Mouse (Mus musculus): ENCODE measurements at regions not wholly inside any gene's neighbourhood (a gene's known extent, or its start where the extent isn't known, plus 50 kb on each side); places are given as distances from the start of the nearest gene placed in this dataset.

GRCm38 (mm10) chr2:144192428-144192827 lies 78.0 kb upstream of the Mgme1 start:
- Histone ChIP-seq H3K27me3 (ENCODE audit: control insufficient read depth, insufficient read depth, low read length) (no peaks in the 10 kb centered on the region), H3K36me3 (ENCODE audit: control insufficient read depth, insufficient read depth, low read length) (no peaks in the 10 kb centered on the region), H3K4me3 (ENCODE audit: control insufficient read depth, low read depth, low read length) (no peak overlapping the region), H3K27ac (ENCODE audit: control insufficient read depth, insufficient read depth, low read depth, low read length) (no peak overlapping the region), H3K4me1 (ENCODE audit: control insufficient read depth, insufficient read depth, low read length) (peaks cover 4% of the 10 kb centered on the region)
- no peak for TF ChIP-seq POLR2A (IDR thresholded peaks at IDR 0.05; ENCODE audit: control insufficient read depth, low read depth, low read length)
- no peak for TF ChIP-seq CTCF (IDR thresholded peaks at IDR 0.05; ENCODE audit: control insufficient read depth, insufficient read depth, insufficient replicate concordance, low read depth, low read length)

GRCm38 (mm10) chr2:144195851-144196250 lies 74.6 kb upstream of the Mgme1 start:
- no peak overlapping the region for H3K27ac ChIP-seq (ENCODE audit: control insufficient read depth, insufficient read depth, low read depth, low read length)
- H3K4me3 ChIP-seq (ENCODE audit: control insufficient read depth, low read depth, low read length): no peak overlapping the region
- H3K4me1 ChIP-seq (ENCODE audit: control insufficient read depth, insufficient read depth, low read length): peaks cover 2% of the 10 kb centered on the region
- no peaks in the 10 kb centered on the region for H3K36me3 ChIP-seq (ENCODE audit: control insufficient read depth, insufficient read depth, low read length)
- H3K27me3 ChIP-seq (ENCODE audit: control insufficient read depth, insufficient read depth, low read length): no peaks in the 10 kb centered on the region
- no peak for TF ChIP-seq CTCF (IDR thresholded peaks at IDR 0.05; ENCODE audit: control insufficient read depth, insufficient read depth, insufficient replicate concordance, low read depth, low read length)
- TF ChIP-seq POLR2A (IDR thresholded peaks at IDR 0.05; ENCODE audit: control insufficient read depth, low read depth, low read length): no peak

GRCm38 (mm10) chr2:144197139-144197538 lies 73.3 kb upstream of the Mgme1 start:
- peaks cover under 1% of the 10 kb centered on the region for H3K4me1 ChIP-seq (ENCODE audit: control insufficient read depth, insufficient read depth, low read length)

GRCm38 (mm10) chr2:144198326-144199051 lies 72.0 kb upstream of the Mgme1 start:
- no peaks in the 10 kb centered on the region for H3K4me1 ChIP-seq (ENCODE audit: control insufficient read depth, insufficient read depth, low read length)
- H3K27ac ChIP-seq (ENCODE audit: control insufficient read depth, insufficient read depth, low read depth, low read length): no peak overlapping the region
- H3K36me3 ChIP-seq (ENCODE audit: control insufficient read depth, insufficient read depth, low read length): no peaks in the 10 kb centered on the region
- TF ChIP-seq POLR2A (IDR thresholded peaks at IDR 0.05; ENCODE audit: control insufficient read depth, low read depth, low read length) (no peak), CTCF (IDR thresholded peaks at IDR 0.05; ENCODE audit: control insufficient read depth, insufficient read depth, insufficient replicate concordance, low read depth, low read length) (no peak)
- H3K27me3 ChIP-seq (ENCODE audit: control insufficient read depth, insufficient read depth, low read length): no peaks in the 10 kb centered on the region
- H3K4me3 ChIP-seq (ENCODE audit: control insufficient read depth, low read depth, low read length): no peak overlapping the region

More at GRCm38 (mm10) chr2:144197139-144197538, 73.3 kb upstream of the Mgme1 start:
- no peak overlapping the region for H3K27ac ChIP-seq (ENCODE audit: control insufficient read depth, insufficient read depth, low read depth, low read length)
- H3K36me3 ChIP-seq (ENCODE audit: control insufficient read depth, insufficient read depth, low read length): no peaks in the 10 kb centered on the region
- TF ChIP-seq CTCF (IDR thresholded peaks at IDR 0.05; ENCODE audit: control insufficient read depth, insufficient read depth, insufficient replicate concordance, low read depth, low read length) (no peak), POLR2A (IDR thresholded peaks at IDR 0.05; ENCODE audit: control insufficient read depth, low read depth, low read length) (no peak)
- no peak overlapping the region for H3K4me3 ChIP-seq (ENCODE audit: control insufficient read depth, low read depth, low read length)
- H3K27me3 ChIP-seq (ENCODE audit: control insufficient read depth, insufficient read depth, low read length): no peaks in the 10 kb centered on the region

All from testis, adult 2 months (tissue).